Mouse (Mus musculus): ENCODE data around the gene Lrrc4b. TPM values are rescaled to one million over a fixed set of nuclear protein-coding genes. Genes with fewer than 3 reads are reported as not detected.

The Lrrc4b gene
- polyA plus RNA-seq, 1 experiment from 2014 or later: 0.44 TPM

- H3K9ac ChIP-seq: no peak overlapping the region
- H3K27ac ChIP-seq: no peak overlapping the region
- no peak; the same call in 1 of the 2 replicates for ATAC-seq (replicated peaks; ENCODE audit: low FRiP score)
- H3K4me3 ChIP-seq (replicated peaks): no peak overlapping the region
- H3K4me1 ChIP-seq: no peaks in the 10 kb centered on the region
- H3K4me2 ChIP-seq: no peak overlapping the region
- H3K27me3 ChIP-seq: peaks cover 41% of the 10 kb centered on the region
- no peaks in the 10 kb centered on the region for H3K9me3 ChIP-seq (replicated peaks)
- 63% methylated on average over 3 of the region's 3 CpGs for WGBS
- no peaks in the 10 kb centered on the region for H3K36me3 ChIP-seq
Measured at GRCm38 (mm10) chr7:44482836-44483435, 54.1 kb downstream of the Lrrc4b start.

- H3K4me3 ChIP-seq (replicated peaks): no peak overlapping the region
- peaks cover 30% of the 10 kb centered on the region for H3K27me3 ChIP-seq
- no peaks in the 10 kb centered on the region for H3K4me1 ChIP-seq
- H3K27ac ChIP-seq: no peak overlapping the region
- no peak overlapping the region for H3K9ac ChIP-seq
- no peak for ATAC-seq (replicated peaks; ENCODE audit: low FRiP score)
- H3K36me3 ChIP-seq: peaks cover 9% of the 10 kb centered on the region
- WGBS: 95% methylated on average over 1 of the region's 1 CpGs
- H3K9me3 ChIP-seq (replicated peaks): no peaks in the 10 kb centered on the region
- no peak overlapping the region for H3K4me2 ChIP-seq
Measured at GRCm38 (mm10) chr7:44484109-44484508, 55.3 kb downstream of the Lrrc4b start.

- H3K9ac ChIP-seq: no peak overlapping the region
Measured at GRCm38 (mm10) chr7:44484841-44485571, 56.2 kb downstream of the Lrrc4b start.

GRCm38 (mm10) chr7:44485572-44486195, 56.9 kb downstream of the Lrrc4b start:
- Histone ChIP-seq H3K27me3 (peaks cover 18% of the 10 kb centered on the region), H3K9ac (no peak overlapping the region), H3K27ac (no peak overlapping the region), H3K4me2 (no peak overlapping the region), H3K4me3 (replicated peaks) (no peak overlapping the region), H3K9me3 (replicated peaks) (no peaks in the 10 kb centered on the region), H3K4me1 (no peaks in the 10 kb centered on the region), H3K36me3 (peaks cover 20% of the 10 kb centered on the region)
- 73% methylated on average over 7 of the region's 7 CpGs for WGBS
- ATAC-seq (replicated peaks; ENCODE audit: low FRiP score): 0 out of 2 replicates have a peak, but pooled peaks have one; percentile 16

More at GRCm38 (mm10) chr7:44484841-44485571, 56.2 kb downstream of the Lrrc4b start:
- no peak overlapping the region for H3K4me3 ChIP-seq (replicated peaks)
- whole genome bisulfite sequencing: 35% methylated on average over 5 of the region's 5 CpGs
- H3K27me3 ChIP-seq: peaks cover 24% of the 10 kb centered on the region
- ATAC-seq (replicated peaks; ENCODE audit: low FRiP score): peak; percentile 63; the same call in 1 of the 2 replicates
- H3K36me3 ChIP-seq: peaks cover 13% of the 10 kb centered on the region
- no peak overlapping the region for H3K27ac ChIP-seq
- no peaks in the 10 kb centered on the region for H3K4me1 ChIP-seq
- H3K4me2 ChIP-seq: no peak overlapping the region
- no peaks in the 10 kb centered on the region for H3K9me3 ChIP-seq (replicated peaks)

- no peak overlapping the region for H3K4me2 ChIP-seq
- H3K27ac ChIP-seq: no peak overlapping the region
- H3K27me3 ChIP-seq: peaks cover 7% of the 10 kb centered on the region
- H3K4me3 ChIP-seq (replicated peaks): no peak overlapping the region
- no peak overlapping the region for H3K9ac ChIP-seq
- H3K4me1 ChIP-seq: no peaks in the 10 kb centered on the region
- ATAC-seq (replicated peaks; ENCODE audit: low FRiP score): no peak
- WGBS: 60% methylated on average over 13 of the region's 13 CpGs
- peaks cover 34% of the 10 kb centered on the region for H3K36me3 ChIP-seq
- no peaks in the 10 kb centered on the region for H3K9me3 ChIP-seq (replicated peaks)
Measured at GRCm38 (mm10) chr7:44486927-44487575, 58.2 kb downstream of the Lrrc4b start.

- Histone ChIP-seq H3K4me3 (replicated peaks) (no peak overlapping the region), H3K36me3 (peaks cover 43% of the 10 kb centered on the region), H3K27ac (no peak overlapping the region), H3K9ac (no peak overlapping the region), H3K4me2 (no peak overlapping the region), H3K9me3 (replicated peaks) (no peaks in the 10 kb centered on the region), H3K4me1 (no peaks in the 10 kb centered on the region), H3K27me3 (no peaks in the 10 kb centered on the region; the same call in 1 of the 2 replicates)
- no peak for ATAC-seq (replicated peaks; ENCODE audit: low FRiP score)
- WGBS: 90% methylated on average over 7 of the region's 7 CpGs
Measured at GRCm38 (mm10) chr7:44487936-44488335, 59.1 kb downstream of the Lrrc4b start.

- Histone ChIP-seq H3K27ac (no peak overlapping the region), H3K4me3 (replicated peaks) (no peak overlapping the region), H3K36me3 (peaks cover 45% of the 10 kb centered on the region), H3K4me1 (no peaks in the 10 kb centered on the region), H3K9ac (no peak overlapping the region), H3K27me3 (no peaks in the 10 kb centered on the region), H3K4me2 (no peak overlapping the region), H3K9me3 (replicated peaks) (no peaks in the 10 kb centered on the region)
- WGBS: 92% methylated on average over 8 of the region's 8 CpGs
- no peak for ATAC-seq (replicated peaks; ENCODE audit: low FRiP score)
Measured at GRCm38 (mm10) chr7:44488545-44488944, 59.7 kb downstream of the Lrrc4b start.

- no peak overlapping the region for H3K4me2 ChIP-seq
- H3K27ac ChIP-seq: no peak overlapping the region
- H3K9ac ChIP-seq: no peak overlapping the region
- WGBS: 89% methylated on average over 4 of the region's 4 CpGs
- peaks cover 55% of the 10 kb centered on the region for H3K36me3 ChIP-seq
- ATAC-seq (replicated peaks; ENCODE audit: low FRiP score): no peak
- H3K4me3 ChIP-seq (replicated peaks): no peak overlapping the region
- H3K4me1 ChIP-seq: peaks cover 7% of the 10 kb centered on the region
- no peaks in the 10 kb centered on the region for H3K27me3 ChIP-seq
- H3K9me3 ChIP-seq (replicated peaks): no peaks in the 10 kb centered on the region
Measured at GRCm38 (mm10) chr7:44490281-44490680, 61.5 kb downstream of the Lrrc4b start.

GRCm38 (mm10) chr7:44491391-44491790, 62.6 kb downstream of the Lrrc4b start:
- H3K9me3 ChIP-seq (replicated peaks): no peaks in the 10 kb centered on the region
- ATAC-seq (replicated peaks; ENCODE audit: low FRiP score): no peak
- no peak overlapping the region for H3K4me2 ChIP-seq
- no peak overlapping the region for H3K4me3 ChIP-seq (replicated peaks)
- H3K27ac ChIP-seq: no peak overlapping the region
- H3K36me3 ChIP-seq: peaks cover 55% of the 10 kb centered on the region
- H3K27me3 ChIP-seq: no peaks in the 10 kb centered on the region
- peaks cover 14% of the 10 kb centered on the region for H3K4me1 ChIP-seq
- 96% methylated on average over 5 of the region's 5 CpGs for WGBS
- H3K9ac ChIP-seq: no peak overlapping the region

- Histone ChIP-seq H3K27me3 (no peaks in the 10 kb centered on the region), H3K4me1 (peaks cover 20% of the 10 kb centered on the region), H3K36me3 (peaks cover 55% of the 10 kb centered on the region), H3K9ac (no peak overlapping the region), H3K27ac (no peak overlapping the region), H3K4me3 (replicated peaks) (no peak overlapping the region), H3K4me2 (no peak overlapping the region), H3K9me3 (replicated peaks) (no peaks in the 10 kb centered on the region)
- ATAC-seq (replicated peaks; ENCODE audit: low FRiP score): no peak
- WGBS: 92% methylated on average over 21 of the region's 21 CpGs
Measured at GRCm38 (mm10) chr7:44492166-44492826, 63.5 kb downstream of the Lrrc4b start.

- Histone ChIP-seq H3K4me2 (peak overlapping the region; percentile 95; the same call in 1 of the 2 replicates), H3K4me3 (replicated peaks) (no peak overlapping the region), H3K9ac (no peak overlapping the region), H3K4me1 (peaks cover 22% of the 10 kb centered on the region), H3K27me3 (no peaks in the 10 kb centered on the region), H3K36me3 (peaks cover 45% of the 10 kb centered on the region), H3K27ac (no peak overlapping the region), H3K9me3 (replicated peaks) (no peaks in the 10 kb centered on the region)
- ATAC-seq (replicated peaks; ENCODE audit: low FRiP score): no peak
- 93% methylated on average over 12 of the region's 12 CpGs for WGBS
Measured at GRCm38 (mm10) chr7:44494681-44495080, 65.9 kb downstream of the Lrrc4b start.
